Mouse (Mus musculus): Measurements from ENCODE around the gene 1110012L19Rik. TPM values are rescaled to one million over a fixed set of nuclear protein-coding genes. Genes with fewer than 3 reads are reported as not detected.

1110012L19Rik gene
- polyA plus RNA-seq, 1 experiment from 2014 or later: 31.3 TPM

Other genes starting within 250 kb of the 1110012L19Rik start
- 2.1 and 2.6 TPM in 2 replicates for gene Ids, start 20.8 kb upstream of the 1110012L19Rik start, polyA plus RNA-seq (2016; fragmentation: Nextera tagmentation; extraction: Ambion mirVana)
- gene Tmem185a, start 91.3 kb downstream of the 1110012L19Rik start, polyA plus RNA-seq (2016; fragmentation: Nextera tagmentation; extraction: Ambion mirVana): 46.3 and 49.2 TPM in 2 replicates

All from hindbrain, embryonic 10.5 days (tissue).